Mouse (Mus musculus) heart, adult 18-20 months (tissue): Measurements from ENCODE around the gene Tnfsfm13. TPM values are rescaled to one million over a fixed set of nuclear protein-coding genes. Genes with fewer than 3 reads are reported as not detected.
A peak's percentile ranks its signal among the peaks of the same experiment; 100 is the strongest.
"Not testable (repeated sequence)": the region's sequence is repeated elsewhere in the genome, so short reads cannot be mapped to it uniquely, and the experiment has no call there.

Source experiments
- DNase-seq, 2 experiments: peaks; one replicate each; pipeline ENCODE4 v3.0.0; 2021 to 2022; ENCODE audit warnings: mixed read lengths in 1 of 2
- long read RNA-seq, 2 experiments: library from polyadenylated mRNA; stranded (forward); transcript quantifications; one replicate each; pipeline ENCODE4 v2.0.0; 2021
- total RNA-seq, 2 experiments: library from RNA; stranded (reverse); gene quantifications; 2 replicates each; pipeline ENCODE4 v1.2.3; 2021

The Tnfsfm13 gene
- 1 to 10 TPM; 2.5 to 4.1 TPM for total RNA-seq
- long read RNA-seq, experiment 1, partial matches to known transcripts = 0 of 6 reads
- long read RNA-seq, experiment 1, other reads (novel, unspliced or antisense) = 4 of 6 reads
- long read RNA-seq, experiment 2, partial matches to known transcripts = 3 of 5 reads
- long read RNA-seq, experiment 2, other reads (novel, unspliced or antisense) = 1 of 5 reads

- peak; percentile 89 to 92 for DNase-seq
These were observed at the start of gene Tnfsfm13, which contains the start of gene Tnfsf12 for GRCm38 (mm10) chr11:69695361-69696181. Tnfsfm13 (minus strand) TSS chr11:69696098. Tnfsf12 (minus strand) TSS chr11:69695849.

- DNase-seq = not testable (repeated sequence)
These were observed 35.5 kb upstream of the Tnfsfm13 start for GRCm38 (mm10) chr11:69731408-69731807.

- DNase-seq = peak; percentile 43 to 73
These were observed 33.2 kb upstream of the Tnfsfm13 start for GRCm38 (mm10) chr11:69729063-69729462.

- no peak for DNase-seq
These were observed 30.1 kb upstream of the Tnfsfm13 start for GRCm38 (mm10) chr11:69725951-69726350.

- no peak for DNase-seq
These were observed 27.2 kb upstream of the Tnfsfm13 start for GRCm38 (mm10) chr11:69723074-69723473.

- DNase-seq = peak in 1 of 2 experiments; percentile 11
These were observed 25.0 kb upstream of the Tnfsfm13 start for GRCm38 (mm10) chr11:69720852-69721251.

GRCm38 (mm10) chr11:69719423-69719822 lies 23.5 kb upstream of the Tnfsfm13 start:
- no peak for DNase-seq

GRCm38 (mm10) chr11:69718661-69719060 lies 22.8 kb upstream of the Tnfsfm13 start:
- no peak for DNase-seq

- DNase-seq = no peak
These were observed 21.1 kb upstream of the Tnfsfm13 start for GRCm38 (mm10) chr11:69716953-69717352.

GRCm38 (mm10) chr11:69715929-69716328 lies 20.0 kb upstream of the Tnfsfm13 start:
- DNase-seq = peak in 1 of 2 experiments; percentile 60

GRCm38 (mm10) chr11:69715482-69715881 lies 19.6 kb upstream of the Tnfsfm13 start:
- DNase-seq = peak; percentile 23 to 64

GRCm38 (mm10) chr11:69714636-69715329 lies 18.9 kb upstream of the Tnfsfm13 start:
- no peak for DNase-seq

- no peak for DNase-seq
These were observed 17.2 kb upstream of the Tnfsfm13 start for GRCm38 (mm10) chr11:69712954-69713672.

- no peak for DNase-seq
These were observed 15.2 kb upstream of the Tnfsfm13 start for GRCm38 (mm10) chr11:69711082-69711481.

GRCm38 (mm10) chr11:69710470-69710869 lies 14.6 kb upstream of the Tnfsfm13 start:
- no peak for DNase-seq

GRCm38 (mm10) chr11:69709554-69710446 lies 13.9 kb upstream of the Tnfsfm13 start:
- no peak for DNase-seq

- DNase-seq = no peak
These were observed 12.8 kb upstream of the Tnfsfm13 start for GRCm38 (mm10) chr11:69708614-69709265.

GRCm38 (mm10) chr11:69707873-69708381 lies 12.0 kb upstream of the Tnfsfm13 start:
- no peak for DNase-seq

GRCm38 (mm10) chr11:69707480-69707847 lies 11.6 kb upstream of the Tnfsfm13 start:
- DNase-seq = no peak

GRCm38 (mm10) chr11:69706775-69707479 lies 11.0 kb upstream of the Tnfsfm13 start:
- peak; percentile 87 to 89 for DNase-seq
